Mouse (Mus musculus) megakaryocyte, embryonic 14.5 days (primary cell): ENCODE data around the gene Kcnk1.

Source experiments
- FLI1 ChIP-seq: IDR thresholded peaks from 2 replicates; pipeline ENCODE4 v1.6.1; 2012; ENCODE audit warnings: low read length, inconsistent platforms, mixed read lengths
- GATA1 ChIP-seq: IDR thresholded peaks from 3 replicates; pipeline ENCODE4 v1.6.1; 2012; ENCODE audit warnings: mixed read lengths, low read length, inconsistent platforms, borderline replicate concordance

DNA sequence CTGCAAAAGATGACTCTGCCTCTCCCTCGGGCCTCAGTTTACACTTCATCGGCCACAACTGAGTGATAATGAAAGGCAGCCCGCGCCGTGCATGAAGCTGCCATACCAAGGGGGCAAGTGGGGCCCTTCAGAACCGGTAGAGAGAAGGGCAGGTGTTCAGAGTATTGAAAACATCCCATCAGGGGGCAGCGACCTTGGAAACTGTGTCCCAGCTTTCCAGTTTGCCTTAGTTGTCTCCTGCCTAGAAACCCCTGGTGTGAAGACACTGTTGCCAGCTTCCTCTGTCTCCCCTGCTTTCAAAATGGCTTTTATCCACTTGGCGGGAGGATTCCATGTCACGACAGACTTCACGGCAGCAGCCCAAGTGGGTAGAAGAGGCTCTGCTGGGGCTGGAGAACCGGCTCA, 31.2 kb upstream of the Kcnk1 start:
- TF ChIP-seq GATA1 (no peak), FLI1 (no peak)
